Mouse (Mus musculus) heart, postnatal 25 days (tissue): Measurements from ENCODE around the gene Phf1. TPM values are rescaled to one million over a fixed set of nuclear protein-coding genes. Genes with fewer than 3 reads are reported as not detected.
"Not testable (repeated sequence)": the region's sequence is repeated elsewhere in the genome, so short reads cannot be mapped to it uniquely, and the experiment has no call there.

Source experiments
- DNase-seq: peaks from one replicate; pipeline ENCODE4 v3.0.0; 2022; ENCODE audit warnings: low spot score
- intact Hi-C: fragments of 180-260 bp; cut with DNase I; formaldehyde crosslinking; loops from one replicate; pipeline ENCODE4 v1.15.1; 2025
- microRNA-seq: library from miRNA; unstranded; fragments of <30 nt; microRNA quantifications from one replicate; pipeline ENCODE4 v1.2.0, GENCODE M21; 2022
- total RNA-seq, 2 experiments: library from RNA; stranded (reverse); gene quantifications; 2 replicates each; pipeline ENCODE4 v1.2.3; 2021

Gene Phf1
- total RNA-seq, 2 experiments from 2014 or later = 10.8 to 12.3 TPM

GRCm38 (mm10) chr17:26971247-26971905 lies 38.5 kb downstream of the Phf1 start:
- DNase-seq = no peak
- intact Hi-C loops = loop anchor here (10.0 kb wide), 1 partner anchor 57 kb away; the partner anchor contains the start of gene Kifc5b

DNA sequence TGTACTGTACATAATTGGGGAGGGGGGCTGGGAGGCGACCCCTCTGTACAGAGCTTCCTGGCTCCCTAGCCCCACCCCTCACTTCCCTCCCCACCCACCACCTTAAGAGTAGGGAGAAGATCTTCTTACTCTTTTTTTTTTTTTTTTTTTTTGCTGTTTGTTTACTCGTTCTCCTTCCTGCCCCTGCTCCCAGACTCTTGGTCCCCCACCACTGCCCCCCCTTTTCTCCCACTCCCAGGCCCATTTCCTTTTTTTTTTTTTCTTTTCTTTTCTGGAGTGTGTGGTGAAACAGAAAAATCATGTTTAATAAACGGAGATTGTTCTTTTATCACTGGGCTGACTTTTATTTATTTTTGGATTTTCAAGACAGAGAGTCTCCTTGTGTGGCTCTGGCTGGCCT lies 39.3 kb downstream of the Phf1 start:
- no peak for DNase-seq
- intact Hi-C loops = loop anchor here (2.0 to 10.0 kb wide), 2 partner anchors 49 to 57 kb away; partner anchors contain the start of gene Kifc5b

- peak; percentile 95 for DNase-seq
- intact Hi-C loops = loop anchor here (2.0 to 10.0 kb wide), 2 partner anchors 48 to 58 kb away; partner anchors contain the start of gene Kifc5b
Observed at GRCm38 (mm10) chr17:26972703-26973574, 40.1 kb downstream of the Phf1 start, which contains the start of gene Zbtb9. Zbtb9 (plus strand) TSS chr17:26973167.

- intact Hi-C loops = loop anchor here (10.0 kb wide), 1 partner anchor 60 kb away; the partner anchor contains the start of gene Kifc5b
- DNase-seq = no peak
Observed at GRCm38 (mm10) chr17:26974547-26974946, 41.7 kb downstream of the Phf1 start.

- no peak for DNase-seq
- intact Hi-C loops = loop anchor here (10.0 kb wide), 1 partner anchor 61 kb away; the partner anchor contains the start of gene Kifc5b
Observed at GRCm38 (mm10) chr17:26975415-26975814, 42.6 kb downstream of the Phf1 start.

DNA sequence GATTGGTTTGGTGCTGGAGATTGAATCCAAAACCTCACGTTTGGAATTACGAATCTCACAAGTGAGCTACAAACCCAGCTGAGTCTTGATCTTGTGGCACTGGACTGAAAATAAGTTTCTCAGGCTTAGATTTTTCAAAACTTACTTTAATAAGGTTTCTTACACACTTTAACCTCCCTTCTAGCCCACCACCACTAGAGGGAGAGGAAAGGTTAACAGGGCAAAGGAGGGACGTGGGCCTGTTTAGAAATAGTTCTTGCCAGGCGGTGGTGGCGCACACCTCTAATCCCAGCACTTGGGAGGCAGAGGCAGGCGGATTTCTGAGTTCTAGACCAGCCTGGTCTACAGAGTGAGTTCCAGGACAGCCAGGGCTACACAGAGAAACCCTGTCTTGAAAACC lies 44.5 kb downstream of the Phf1 start:
- not testable (repeated sequence) for DNase-seq
- intact Hi-C loops = loop anchor here (10.0 kb wide), 1 partner anchor 63 kb away; the partner anchor contains the start of gene Kifc5b

GRCm38 (mm10) chr17:26979426-26979825 lies 46.6 kb downstream of the Phf1 start:
- intact Hi-C loops = loop anchor here (10.0 kb wide), 1 partner anchor 65 kb away; the partner anchor contains the start of gene Kifc5b
- DNase-seq = no peak

DNA sequence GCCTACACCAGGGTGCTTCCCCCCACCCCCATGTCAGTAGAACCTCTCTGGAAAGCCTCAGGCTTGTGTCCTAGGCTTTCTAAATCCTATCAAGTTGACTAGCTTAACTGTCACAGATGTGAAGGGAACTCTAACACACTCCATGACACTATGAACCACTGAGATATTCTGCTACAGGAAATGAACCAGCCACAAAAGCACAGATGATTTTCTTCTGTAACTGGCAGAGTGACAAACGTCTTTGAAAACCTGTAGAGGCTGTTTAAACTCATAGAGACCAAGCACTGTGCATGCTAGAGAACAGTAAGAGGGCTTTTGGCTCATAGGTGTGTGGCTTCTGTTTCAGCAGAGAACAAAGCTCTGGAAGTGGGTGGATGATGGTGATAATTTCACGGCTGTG lies 48.2 kb downstream of the Phf1 start:
- no peak for DNase-seq
- intact Hi-C loops = no loop called here

- DNase-seq = no peak
- intact Hi-C loops = no loop called here
Observed at GRCm38 (mm10) chr17:26983382-26983781, 50.5 kb downstream of the Phf1 start.

DNA sequence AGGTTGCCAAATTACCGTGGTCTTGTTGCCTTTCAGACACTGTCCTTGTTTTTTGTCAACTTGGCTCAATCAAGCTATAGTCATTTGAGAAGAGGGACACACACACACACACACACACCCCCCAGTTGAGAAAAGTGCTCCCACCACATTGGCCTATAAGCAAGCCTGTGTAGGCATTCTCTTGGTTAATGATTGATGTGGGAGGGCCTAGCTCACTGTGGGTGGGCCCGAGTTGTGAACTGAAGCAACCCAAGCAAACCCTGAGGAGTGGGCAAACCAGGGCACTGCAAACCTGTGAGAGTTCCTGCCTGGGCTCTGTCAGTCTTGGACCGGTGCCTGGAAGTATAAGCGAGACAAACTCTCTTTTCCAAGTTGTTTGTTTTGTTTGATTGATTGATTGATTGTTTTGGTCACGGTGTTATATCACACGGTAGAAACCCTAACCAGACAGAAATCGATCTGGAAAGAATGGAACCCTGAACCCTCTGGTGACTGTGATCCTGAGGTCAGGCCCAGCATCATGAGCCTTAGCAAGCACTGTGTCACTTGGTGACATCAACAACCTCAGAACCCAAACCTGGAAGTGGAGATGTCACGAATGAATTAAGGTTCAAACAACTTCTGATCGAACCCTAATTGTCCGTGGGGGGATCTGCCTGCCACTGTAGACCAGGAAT lies 52.8 kb downstream of the Phf1 start:
- intact Hi-C loops = no loop called here
- no peak for DNase-seq

Small RNA genes lying within 50 kb of the gene (microRNA-seq; reads per million reads assigned to microRNA genes)
- gene Gm27775 = not detected
- 1.7 reads per million for gene Mir3083
- gene Mir6968 = 1.9 reads per million

Other genes with a start within 250 kb of the Phf1 start
- gene Crebrf, start 217.4 kb upstream of the Phf1 start, total RNA-seq = 10 to 100 TPM; 65.4 to 72.4 TPM
- 10 to 100 TPM; 26.3 to 28.3 TPM for gene Bnip1, start 152.0 kb upstream of the Phf1 start, total RNA-seq
- 10 to 100 TPM; 79.5 to 91.8 TPM for gene Nkx2-5, start 88.0 kb upstream of the Phf1 start, total RNA-seq
- under 1 TPM; 0.44 to 0.48 TPM for gene Kifc5b, start 16.0 kb upstream of the Phf1 start, total RNA-seq
- 10 to 100 TPM; 91.4 to 92.5 TPM for gene Cuta, start 6.5 kb downstream of the Phf1 start, total RNA-seq
- 1 to 10 TPM; 5.3 to 5.5 TPM for gene Syngap1, start 8.2 kb downstream of the Phf1 start, total RNA-seq
- gene Zbtb9, start 40.1 kb downstream of the Phf1 start, total RNA-seq = 1 to 10 TPM; 2.9 to 3.8 TPM
- gene Bak1, start 96.0 kb downstream of the Phf1 start, total RNA-seq = 10 to 100 TPM; 18.2 to 24.2 TPM
- gene Itpr3, start 124.3 kb downstream of the Phf1 start, total RNA-seq = 1 to 10 TPM; 4.6 to 6.8 TPM
- gene Uqcc2, start 200.9 kb downstream of the Phf1 start, total RNA-seq = 100 to 1,000 TPM; 323 to 335 TPM
- 1 to 10 TPM; 8.6 to 9.4 TPM for gene Ip6k3, start 234.7 kb downstream of the Phf1 start, total RNA-seq